Mouse (Mus musculus) forelimb bud, embryonic 11.5 days (tissue): Measurements from ENCODE around the gene Dcun1d5.
A peak's percentile ranks its signal among the peaks of the same experiment; 100 is the strongest.
"Not testable (repeated sequence)": the region's sequence is repeated elsewhere in the genome, so short reads cannot be mapped to it uniquely, and the experiment has no call there.

Source experiments
- DNase-seq: peaks from one replicate; pipeline ENCODE4 v3.0.0-alpha.2; 2012; ENCODE audit warnings: low read depth, low spot score

Dcun1d5 gene

DNA sequence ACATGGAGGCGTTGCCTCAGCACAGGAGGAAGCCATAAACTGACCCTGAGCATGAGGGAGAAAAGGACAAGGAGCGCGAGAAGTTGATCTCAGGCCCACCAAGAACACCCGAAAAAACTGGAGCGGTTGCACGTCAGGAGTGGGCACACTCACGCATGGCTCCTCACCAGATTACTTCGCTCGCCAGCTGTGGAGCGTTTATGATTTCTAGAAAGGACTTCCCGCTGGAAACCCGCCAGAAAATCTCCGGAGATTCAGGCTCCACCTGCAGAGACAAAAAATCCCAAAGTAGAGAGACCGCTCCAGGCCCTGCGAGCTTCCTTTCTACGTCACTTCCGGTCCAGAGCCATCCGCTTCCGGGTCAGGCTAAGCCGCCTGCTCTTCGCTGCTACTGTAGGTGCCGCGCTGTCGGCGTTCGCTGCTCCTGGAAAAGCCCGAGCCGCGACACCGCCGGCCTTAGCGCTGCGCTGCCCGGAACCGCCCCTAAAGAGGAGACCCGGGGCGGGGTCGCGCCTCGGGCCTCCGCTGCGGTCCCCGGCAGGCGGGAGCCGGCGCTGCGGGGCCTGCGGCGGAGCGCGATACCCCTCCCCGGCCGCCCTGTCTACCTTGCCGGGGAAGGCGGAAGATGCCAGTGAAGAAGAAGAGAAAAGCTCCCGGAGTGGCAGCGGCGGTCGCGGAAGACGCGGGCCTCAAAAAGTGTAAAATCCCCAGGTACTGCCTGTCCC, at the start of gene Dcun1d5, which contains the start of gene Dync2h1:
Dcun1d5 (plus strand) TSS at position 349 of the 725 bp plus-strand sequence.
Dync2h1 (minus strand) TSS at position 275 of the 725 bp plus-strand sequence.
- peak; percentile 95 for DNase-seq

DNA sequence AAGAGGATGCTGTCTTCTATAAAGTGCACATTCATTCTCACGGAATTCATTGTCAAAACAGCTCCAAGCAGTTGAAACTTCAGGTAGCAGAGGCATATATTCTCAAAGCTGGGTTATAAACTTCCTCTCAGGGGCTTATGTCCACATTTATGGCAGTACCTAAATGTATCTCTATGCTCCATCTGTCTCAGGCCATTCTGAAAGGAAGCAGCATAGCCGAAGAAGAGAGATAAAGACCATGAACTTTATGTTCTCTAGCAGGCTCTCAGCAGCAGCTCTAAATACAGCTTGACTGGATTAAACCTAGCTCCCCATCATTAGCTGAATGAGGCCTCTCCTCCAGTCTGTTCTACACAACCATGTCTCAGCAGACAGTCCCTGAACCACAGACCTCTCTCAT, 29.9 kb upstream of the Dcun1d5 start:
- no peak for DNase-seq

DNA sequence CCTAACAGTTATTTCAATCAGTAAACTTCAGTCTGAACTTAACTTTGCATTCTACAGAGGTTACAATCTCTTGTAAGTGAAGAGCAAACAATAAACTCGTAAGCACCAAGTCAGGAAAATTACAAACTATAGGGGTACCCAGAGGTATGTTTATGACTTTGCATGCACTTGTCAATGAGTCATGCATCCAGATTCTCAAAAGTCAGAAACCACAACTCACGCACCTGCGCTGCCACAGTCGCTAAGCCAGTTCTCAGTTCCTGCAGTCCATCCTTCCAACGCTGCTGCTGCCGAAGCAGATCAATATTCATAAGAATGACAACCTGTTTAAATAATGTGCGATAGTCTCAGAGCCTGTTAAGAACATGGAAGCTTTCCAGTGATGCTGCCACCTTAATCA, 25.7 kb upstream of the Dcun1d5 start:
- DNase-seq: no peak

DNA sequence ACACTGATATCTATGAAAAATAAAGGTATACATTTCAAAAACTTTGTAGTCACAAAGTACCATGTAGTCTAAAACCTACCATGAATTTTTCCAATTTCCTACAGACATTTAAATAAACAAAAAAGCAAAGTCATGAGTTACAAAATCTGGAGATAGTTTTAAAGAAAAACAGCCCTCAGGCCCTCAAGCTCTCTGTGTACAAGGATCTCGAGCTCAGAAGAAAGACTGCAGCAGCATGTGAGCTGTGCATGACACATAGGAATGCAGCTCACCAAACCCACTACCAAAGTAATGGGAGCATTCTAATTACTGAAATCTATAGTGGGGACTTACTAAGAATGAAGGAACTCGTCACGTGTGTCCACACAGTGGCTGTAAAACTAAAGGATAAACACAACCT, 24.6 kb upstream of the Dcun1d5 start:
- no peak for DNase-seq

DNA sequence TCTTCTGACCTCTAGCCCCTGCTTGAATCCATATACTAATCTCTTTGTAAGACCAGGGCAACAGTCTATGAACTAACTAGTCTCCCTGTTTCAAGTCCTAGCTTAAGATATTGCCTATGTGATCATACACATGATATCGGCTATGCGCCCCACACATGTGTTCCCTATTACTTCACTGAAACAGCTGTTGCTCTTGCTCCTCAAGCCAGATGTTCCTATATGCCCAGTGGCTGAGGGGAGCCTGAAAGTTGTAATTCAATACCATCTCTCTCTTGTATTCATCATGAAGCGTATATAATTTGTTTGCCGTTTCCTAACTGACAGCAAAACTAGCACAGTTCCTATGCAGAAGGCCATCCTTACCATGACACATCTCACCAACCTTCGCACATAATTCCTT, 23.6 kb upstream of the Dcun1d5 start:
- DNase-seq: peak; percentile 42

DNA sequence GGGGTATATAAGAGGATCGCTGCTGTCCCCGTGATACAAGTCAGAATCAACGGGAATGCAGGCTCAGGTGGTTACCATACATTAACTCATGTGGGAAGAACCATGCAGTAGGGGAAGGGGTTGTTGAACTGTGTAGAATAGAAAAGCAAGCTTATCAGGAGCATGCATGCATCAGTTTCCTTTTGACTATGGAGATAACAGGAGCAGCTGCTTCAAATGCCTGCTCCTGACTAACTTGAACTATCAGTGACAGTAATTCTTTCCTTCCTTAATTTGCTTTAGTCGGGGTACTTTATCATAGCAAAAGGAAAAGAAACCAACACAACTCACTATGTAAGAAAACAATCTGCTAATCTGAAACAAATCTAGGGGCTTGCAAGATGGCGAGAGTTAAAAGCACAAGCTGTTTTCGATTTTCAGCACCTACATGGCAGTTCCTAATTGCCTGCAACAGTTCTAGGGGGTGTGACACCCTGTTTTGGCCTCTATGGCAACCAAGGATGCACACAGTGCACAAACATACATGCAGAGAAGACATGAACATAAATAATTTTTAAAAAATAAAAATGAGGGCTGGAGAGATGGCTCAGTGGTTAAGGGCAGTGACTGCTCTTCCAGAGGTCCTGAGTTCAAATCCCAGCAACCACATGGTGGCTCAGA, 16.9 kb upstream of the Dcun1d5 start:
- no peak for DNase-seq

DNA sequence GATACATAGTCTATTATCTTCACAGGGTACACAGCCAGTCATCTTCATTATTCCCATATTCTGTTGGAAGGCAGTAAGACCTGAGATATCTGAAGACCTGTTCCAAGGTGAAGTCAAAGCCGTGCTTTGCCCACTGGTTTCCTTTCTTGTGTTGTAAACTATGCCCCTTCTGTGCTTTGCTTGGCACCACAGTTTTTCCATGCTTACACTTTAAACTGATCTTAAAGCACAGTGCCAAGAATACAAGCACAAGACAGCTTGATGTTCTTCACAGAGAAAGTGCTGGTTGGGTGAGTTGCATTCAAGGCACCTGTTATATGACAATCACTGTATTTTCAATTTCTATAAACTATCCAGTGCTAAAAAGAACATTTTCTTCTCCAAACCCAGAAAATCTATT, 10.6 kb upstream of the Dcun1d5 start:
- DNase-seq: no peak

DNA sequence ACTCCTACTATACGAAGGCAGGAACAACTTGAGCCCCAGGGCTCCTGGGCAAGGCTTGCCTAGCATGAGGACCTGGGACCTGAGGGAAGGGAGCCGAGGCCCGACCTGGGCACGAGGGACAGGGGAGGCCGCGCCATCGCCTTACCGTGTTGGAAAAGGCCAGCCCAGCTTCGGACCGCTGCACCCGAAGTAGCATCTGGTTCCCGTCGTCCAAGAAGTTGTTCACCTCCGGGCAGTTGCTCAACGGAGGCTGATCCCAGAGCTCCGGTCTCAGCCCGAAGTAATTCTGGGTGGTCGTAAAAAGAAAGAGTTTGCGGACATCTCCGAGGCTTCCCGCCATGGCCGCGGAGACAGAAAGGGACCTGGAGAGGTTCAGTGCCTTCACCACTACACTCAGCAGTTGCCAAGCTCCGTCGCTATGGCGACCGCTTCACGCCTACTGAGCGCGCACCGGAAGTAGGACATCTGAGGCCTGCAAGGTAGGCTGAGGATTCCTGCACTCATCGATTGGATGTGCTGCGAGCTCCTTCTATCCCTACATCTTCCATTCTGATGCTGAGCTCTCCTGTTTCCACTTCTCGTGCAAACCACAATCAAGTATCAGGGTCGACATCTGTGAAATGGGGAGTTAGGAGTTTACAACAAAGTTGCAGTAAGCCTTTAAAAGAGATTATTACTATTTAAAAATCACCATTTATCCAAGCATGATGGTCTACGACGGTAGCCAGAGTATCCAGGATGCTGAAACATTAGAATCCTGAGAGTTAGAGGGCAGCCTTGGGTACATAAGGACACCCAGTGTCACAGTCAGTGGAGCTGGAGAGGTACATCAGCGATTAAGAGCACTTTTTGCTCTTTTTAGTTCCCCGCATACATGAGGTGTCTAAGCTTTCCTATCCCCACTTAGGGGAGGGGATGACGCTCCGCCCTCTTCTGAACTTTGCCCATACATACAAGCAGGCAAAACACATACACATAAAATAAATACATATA, 7.4 kb upstream of the Dcun1d5 start:
- peak; percentile 94 for DNase-seq

DNA sequence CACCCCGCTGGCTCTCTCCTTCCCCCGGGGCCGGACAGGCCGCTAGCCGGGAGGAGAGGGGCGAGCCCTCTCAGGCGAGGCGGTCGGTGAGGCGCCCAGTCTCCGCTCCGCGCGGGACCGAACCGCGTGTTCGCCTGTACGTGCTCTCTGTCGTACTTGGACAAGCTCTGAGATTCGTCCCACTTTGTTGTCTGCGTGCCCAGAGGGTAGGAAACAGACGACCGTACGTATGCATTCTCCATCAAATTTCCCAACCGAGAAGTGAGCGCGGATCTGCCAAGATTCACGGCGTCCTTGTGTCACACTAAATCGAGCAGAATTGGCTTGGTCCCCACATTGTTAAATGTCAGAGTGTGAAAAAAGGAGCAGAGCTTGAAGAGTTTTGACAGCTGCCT, 574 bp downstream of the Dcun1d5 start:
- peak; percentile 16 for DNase-seq

DNA sequence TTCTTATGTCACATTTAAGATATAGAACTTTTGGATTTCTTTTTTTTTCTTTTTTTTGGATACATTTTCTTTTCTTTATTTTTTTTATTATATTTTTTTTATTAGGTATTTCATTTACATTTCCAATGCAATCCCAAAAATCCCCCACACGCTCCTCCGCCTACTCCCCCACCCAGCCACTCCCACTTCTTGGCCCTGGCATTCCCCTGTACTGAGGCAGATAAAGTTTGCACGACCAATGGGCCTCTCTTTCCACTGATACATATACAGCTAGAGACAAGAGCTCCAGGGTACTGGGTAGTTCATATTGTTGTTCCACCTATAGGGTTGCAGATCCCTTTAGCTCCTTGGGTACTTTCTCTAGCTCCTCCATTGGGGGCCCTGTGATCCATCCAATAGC, 6.4 kb downstream of the Dcun1d5 start:
- not testable (repeated sequence) for DNase-seq

DNA sequence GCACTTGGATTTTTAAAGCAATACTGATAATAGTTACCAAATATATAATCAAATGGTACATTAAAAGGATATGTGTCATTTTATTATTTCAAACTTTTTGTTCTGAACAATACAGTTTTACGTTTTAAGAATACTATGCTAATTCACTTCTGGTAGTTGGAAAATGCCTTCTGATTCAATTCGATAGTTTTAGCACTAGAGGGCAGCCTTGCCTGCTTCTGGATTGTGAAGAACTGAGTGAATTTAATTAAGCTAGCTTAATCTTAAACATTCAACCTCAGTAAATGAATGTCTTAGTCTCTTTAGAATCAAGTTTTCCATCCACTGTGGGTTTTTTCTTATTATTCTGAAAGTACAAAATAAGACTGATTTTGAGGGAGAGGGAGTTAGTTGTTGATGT, 31.9 kb downstream of the Dcun1d5 start:
- DNase-seq: no peak

DNA sequence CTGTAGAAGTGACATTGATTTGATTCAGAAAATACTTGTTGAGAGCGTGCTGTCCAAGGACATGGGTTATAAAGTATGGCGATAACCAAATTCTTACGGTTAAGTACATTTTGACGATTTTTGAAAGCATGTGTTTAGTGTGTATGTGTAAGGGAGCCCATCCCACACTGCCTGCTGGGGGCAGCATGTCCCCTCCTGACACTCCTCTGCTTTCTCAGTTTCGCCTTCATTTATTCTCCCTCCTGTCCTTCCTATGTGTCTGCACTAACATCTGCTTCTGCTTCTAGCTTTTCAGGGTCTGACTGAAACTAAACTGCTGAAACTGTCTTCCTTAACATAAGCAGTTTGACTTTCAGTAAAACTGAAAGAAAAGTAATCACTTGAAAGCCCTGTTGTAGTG, 36.7 kb downstream of the Dcun1d5 start:
- no peak for DNase-seq

DNA sequence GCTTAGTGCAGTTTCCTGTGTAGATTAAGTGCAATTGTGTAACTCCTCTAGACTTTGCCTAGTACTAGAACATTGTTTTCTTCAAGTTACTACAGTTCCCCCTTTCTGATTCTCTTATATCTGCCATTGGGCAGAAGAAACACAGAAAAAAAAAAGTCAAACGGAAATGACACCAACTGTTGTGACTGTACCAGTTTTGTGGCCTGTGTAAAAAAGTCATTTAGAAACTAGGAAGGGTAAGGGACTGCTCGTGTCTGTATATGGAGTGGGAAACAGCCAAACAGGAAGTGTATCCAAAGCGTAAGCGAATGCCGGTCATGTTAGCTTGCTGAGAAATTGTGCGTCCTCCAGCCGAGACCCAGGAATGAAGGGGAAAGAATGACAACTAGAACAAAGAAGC, 37.1 kb downstream of the Dcun1d5 start:
- no peak for DNase-seq

DNA sequence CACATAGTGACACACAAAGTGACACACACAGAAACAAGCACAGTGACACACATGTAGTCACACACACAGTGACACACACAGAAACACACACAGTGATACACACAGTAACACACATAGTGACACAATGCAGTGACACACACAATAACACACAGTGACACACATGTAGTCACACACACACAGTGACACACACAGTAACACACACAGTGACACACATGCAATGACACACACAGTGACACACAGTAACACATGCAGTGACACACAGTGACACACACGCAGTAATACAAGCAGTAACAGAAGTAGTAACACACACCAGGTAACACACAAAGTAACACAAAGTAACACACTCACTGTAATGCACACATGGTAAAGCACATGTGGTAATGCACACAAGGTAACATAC, 54.3 kb downstream of the Dcun1d5 start:
- DNase-seq: no peak

DNA sequence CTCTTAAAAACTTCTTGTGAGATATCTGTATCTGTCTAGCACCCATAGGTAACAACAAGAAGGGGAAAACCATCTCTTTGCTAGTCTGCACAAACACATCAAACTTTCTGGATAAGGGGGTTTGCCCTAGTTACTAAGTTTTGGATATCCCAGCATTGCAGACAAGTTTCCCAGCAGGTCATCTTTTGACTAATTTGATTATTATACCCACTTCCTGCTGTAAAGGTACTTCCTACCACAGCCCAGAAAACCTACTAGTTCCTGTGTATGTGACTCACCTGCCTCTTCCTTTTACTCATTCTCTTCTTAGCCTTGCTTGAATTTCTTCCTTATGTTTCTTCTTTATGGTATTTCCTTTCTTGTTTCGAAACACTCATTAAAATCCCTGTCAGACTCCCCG, 55.6 kb downstream of the Dcun1d5 start:
- DNase-seq: no peak

DNA sequence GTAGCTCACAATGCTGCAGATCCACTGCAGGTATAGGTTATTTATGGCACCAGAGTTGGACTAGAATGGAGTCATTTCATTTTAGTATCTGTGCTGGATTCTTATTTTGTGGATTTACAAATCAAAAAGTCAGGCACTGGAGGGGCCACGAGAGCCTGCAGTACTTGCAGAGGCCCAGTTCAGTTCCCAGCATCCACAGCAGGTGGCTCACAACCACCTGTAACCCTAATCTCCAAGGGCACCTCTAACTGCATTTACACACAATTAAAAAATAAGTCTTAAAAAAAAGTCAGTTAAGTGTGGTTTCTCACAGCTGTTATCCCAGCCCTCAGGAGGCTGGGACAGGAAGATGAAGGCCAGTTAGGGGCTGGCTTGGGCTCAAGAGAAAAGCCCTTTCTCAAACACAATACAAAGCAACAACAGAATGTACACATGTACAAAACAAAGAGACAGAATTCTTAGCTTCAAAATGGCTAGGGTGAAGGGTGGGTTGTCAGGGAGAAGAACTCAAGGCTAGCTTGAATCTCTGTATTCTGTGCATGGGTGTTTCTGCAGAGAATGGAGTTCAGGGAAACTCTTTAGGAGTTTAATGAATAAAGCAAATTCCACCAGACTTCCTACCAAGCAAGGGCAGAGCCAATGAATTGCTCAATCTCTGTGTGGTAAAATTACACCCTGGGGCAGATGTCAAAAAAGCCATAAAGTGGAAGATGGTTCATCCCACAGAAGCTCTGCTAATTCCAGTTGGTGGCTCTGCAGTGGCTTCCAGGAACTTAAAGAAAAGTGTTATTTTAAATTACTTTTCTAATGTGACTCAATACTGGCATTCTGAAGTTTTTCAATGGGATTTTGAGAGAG, 68.7 kb downstream of the Dcun1d5 start:
- no peak for DNase-seq
